Mouse (Mus musculus) megakaryocyte, embryonic 14.5 days (primary cell): Measurements from ENCODE around the gene Dpp8. TPM values are rescaled to one million over a fixed set of nuclear protein-coding genes. Genes with fewer than 3 reads are reported as not detected.
"Not testable (repeated sequence)": the region's sequence is repeated elsewhere in the genome, so short reads cannot be mapped to it uniquely, and the experiment has no call there.

ENCODE experiments used
- H3K27me3 ChIP-seq: replicated peaks from 2 replicates; pipeline ENCODE3; 2012; ENCODE audit warnings: inconsistent platforms
- H3K36me3 ChIP-seq: replicated peaks from 2 replicates; pipeline ENCODE3; 2012; ENCODE audit warnings: low read length, inconsistent platforms, mixed read lengths
- H3K4me1 ChIP-seq: 2 replicates; pipeline ENCODE4 v1.6.1; 2012; ENCODE audit warnings: inconsistent platforms
- H3K4me3 ChIP-seq: replicated peaks from 2 replicates; pipeline ENCODE3; 2012; ENCODE audit warnings: moderate library complexity, mild to moderate bottlenecking, inconsistent platforms
- H3K9me3 ChIP-seq: 2 replicates; pipeline ENCODE4 v1.6.1; 2012; ENCODE audit warnings: inconsistent platforms
- FLI1 ChIP-seq: IDR thresholded peaks from 2 replicates; pipeline ENCODE4 v1.6.1; 2012; ENCODE audit warnings: low read length, inconsistent platforms, mixed read lengths
- GATA1 ChIP-seq: IDR thresholded peaks from 3 replicates; pipeline ENCODE4 v1.6.1; 2012; ENCODE audit warnings: mixed read lengths, low read length, inconsistent platforms, borderline replicate concordance
- polyA plus RNA-seq: library from polyadenylated mRNA; stranded (reverse); fragments of >175 nt; gene quantifications from 2 replicates; pipeline ENCODE4 v1.2.3, GENCODE M21; 2012; ENCODE audit warnings: low replicate concordance; ENCODE audit not compliant: insufficient read depth

The Dpp8 gene
- 0.41 and 2.4 TPM in 2 replicates for polyA plus RNA-seq

DNA sequence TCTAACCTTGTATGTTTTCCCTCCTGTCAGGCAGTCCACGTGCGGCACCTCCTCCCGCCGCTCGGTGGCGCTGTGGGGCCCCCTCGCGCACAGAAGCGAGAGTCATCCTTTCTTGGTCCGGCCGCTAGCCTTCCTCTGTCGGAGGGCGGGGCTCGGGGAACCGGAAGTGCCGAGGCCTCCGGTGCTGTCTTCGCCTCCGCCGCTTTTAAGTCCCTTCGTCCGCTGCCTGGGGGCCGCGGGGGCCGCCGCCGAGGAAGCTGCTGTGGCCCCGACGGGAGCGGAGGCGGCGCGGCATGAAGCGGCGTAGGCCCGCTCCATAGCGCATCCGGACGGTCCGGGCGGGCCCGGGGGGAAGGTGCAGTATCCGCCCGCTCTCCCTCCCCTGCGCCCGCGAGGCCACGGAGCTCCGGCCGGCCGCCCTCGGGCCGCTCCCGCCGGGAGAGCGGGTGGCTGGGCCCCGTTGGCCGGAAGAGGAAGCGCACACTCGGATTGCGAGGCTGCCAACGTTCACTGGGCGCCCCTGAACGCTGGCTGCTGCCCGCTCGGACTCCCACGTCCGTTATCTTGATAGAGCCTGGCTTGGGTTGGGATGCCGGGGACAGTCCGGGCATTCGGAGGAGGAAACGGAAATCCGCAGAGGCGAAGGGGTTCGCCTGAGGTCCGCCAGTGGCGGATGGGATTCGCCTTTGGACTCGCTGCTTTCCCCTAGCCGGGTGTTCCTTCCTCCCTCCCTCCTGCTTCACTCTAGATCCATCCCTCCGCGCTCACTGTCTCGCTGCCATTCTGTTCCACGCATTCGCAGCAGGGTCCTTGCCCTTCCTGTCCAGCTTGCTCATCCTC lies at the start of gene Dpp8:
Gene Dpp8 (plus strand): TSS at position 146 of the 840 bp plus-strand sequence.
- peaks cover 38% of the 10 kb centered on the region for H3K36me3 ChIP-seq
- H3K4me3 ChIP-seq, result peak within 1 kb of the TSS; percentile 99
- TF ChIP-seq FLI1 (peak; percentile 36), GATA1 (peak; percentile 35; the same call in 1 of the 3 replicates)
- H3K9me3 ChIP-seq, result no peaks in the 10 kb centered on the region
- no peaks in the 10 kb centered on the region for H3K27me3 ChIP-seq
- peaks cover 34% of the 10 kb centered on the region for H3K4me1 ChIP-seq

GRCm38 (mm10) chr9:64985037-64985794 lies 47.0 kb upstream of the Dpp8 start:
- H3K27me3 ChIP-seq, result no peaks in the 10 kb centered on the region
- H3K4me1 ChIP-seq, result peaks cover 40% of the 10 kb centered on the region
- peaks cover 99% of the 10 kb centered on the region for H3K36me3 ChIP-seq
- no peaks in the 10 kb centered on the region for H3K9me3 ChIP-seq
- TF ChIP-seq GATA1, result no peak
- TF ChIP-seq FLI1, result no peak
- peak overlapping the region; percentile 76 for H3K4me3 ChIP-seq

DNA sequence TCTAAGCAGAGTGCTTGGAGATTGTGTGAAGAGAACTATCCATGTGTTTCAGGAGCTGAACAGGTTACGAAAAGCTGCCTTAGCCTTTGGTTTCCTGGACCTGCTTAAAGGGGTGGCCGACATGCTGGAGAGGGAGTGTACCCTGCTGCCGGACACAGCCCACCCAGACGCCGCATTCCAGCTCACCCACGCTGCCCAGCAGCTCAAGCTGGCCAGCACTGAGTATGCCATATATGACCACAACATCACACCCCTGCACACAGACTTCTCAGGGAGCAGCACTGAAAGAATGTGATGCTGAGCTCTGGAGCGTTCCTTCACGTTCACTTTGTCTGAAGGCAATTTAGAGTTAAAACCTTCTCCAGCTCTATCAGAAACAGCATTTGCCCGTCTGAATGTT lies 46.4 kb upstream of the Dpp8 start:
- no peaks in the 10 kb centered on the region for H3K9me3 ChIP-seq
- TF ChIP-seq GATA1 (no peak), FLI1 (no peak)
- peaks cover 99% of the 10 kb centered on the region for H3K36me3 ChIP-seq
- peaks cover 43% of the 10 kb centered on the region for H3K4me1 ChIP-seq
- no peak overlapping the region for H3K4me3 ChIP-seq
- no peaks in the 10 kb centered on the region for H3K27me3 ChIP-seq

- Histone ChIP-seq H3K27me3 (no peaks in the 10 kb centered on the region), H3K36me3 (peaks cover 97% of the 10 kb centered on the region), H3K9me3 (no peaks in the 10 kb centered on the region), H3K4me3 (no peak overlapping the region), H3K4me1 (peaks cover 42% of the 10 kb centered on the region)
- TF ChIP-seq FLI1 (no peak), GATA1 (no peak)
Observed at GRCm38 (mm10) chr9:64987651-64988050, 44.6 kb upstream of the Dpp8 start.

GRCm38 (mm10) chr9:64988443-64988842 lies 43.8 kb upstream of the Dpp8 start:
- Histone ChIP-seq H3K4me1 (peaks cover 44% of the 10 kb centered on the region), H3K27me3 (no peaks in the 10 kb centered on the region), H3K36me3 (peaks cover 96% of the 10 kb centered on the region), H3K9me3 (no peaks in the 10 kb centered on the region), H3K4me3 (no peak overlapping the region)
- TF ChIP-seq GATA1, result no peak
- TF ChIP-seq FLI1, result no peak

- no peaks in the 10 kb centered on the region for H3K9me3 ChIP-seq
- H3K4me3 ChIP-seq, result no peak overlapping the region
- peaks cover 44% of the 10 kb centered on the region for H3K4me1 ChIP-seq
- peaks cover 87% of the 10 kb centered on the region for H3K36me3 ChIP-seq
- no peak for TF ChIP-seq GATA1
- no peak for TF ChIP-seq FLI1
- H3K27me3 ChIP-seq, result no peaks in the 10 kb centered on the region
Observed at GRCm38 (mm10) chr9:64990291-64990690, 41.9 kb upstream of the Dpp8 start.

DNA sequence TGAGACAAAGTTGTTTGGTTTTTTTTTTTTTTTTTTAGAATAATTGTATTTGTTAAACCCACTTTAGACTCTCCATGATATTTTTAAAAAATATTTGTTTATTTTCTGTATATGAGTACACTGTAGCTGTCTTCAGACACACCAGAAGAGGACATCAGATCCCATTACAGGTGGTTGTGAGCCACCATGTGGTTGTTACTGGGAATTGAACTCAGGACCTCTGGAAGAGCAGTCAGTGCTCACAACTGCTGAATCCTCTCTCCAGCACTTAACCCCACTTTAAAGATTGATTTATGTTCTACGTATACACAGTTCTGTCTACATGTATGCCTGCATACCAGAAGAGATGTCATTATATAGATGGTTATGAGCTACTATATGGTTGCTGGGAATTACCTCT lies 36.8 kb upstream of the Dpp8 start:
- not testable (repeated sequence) for H3K9me3 ChIP-seq, H3K4me3 ChIP-seq, H3K27me3 ChIP-seq
- H3K36me3 ChIP-seq, result peaks cover 79% of the 10 kb centered on the region
- H3K4me1 ChIP-seq, result peaks cover 25% of the 10 kb centered on the region

DNA sequence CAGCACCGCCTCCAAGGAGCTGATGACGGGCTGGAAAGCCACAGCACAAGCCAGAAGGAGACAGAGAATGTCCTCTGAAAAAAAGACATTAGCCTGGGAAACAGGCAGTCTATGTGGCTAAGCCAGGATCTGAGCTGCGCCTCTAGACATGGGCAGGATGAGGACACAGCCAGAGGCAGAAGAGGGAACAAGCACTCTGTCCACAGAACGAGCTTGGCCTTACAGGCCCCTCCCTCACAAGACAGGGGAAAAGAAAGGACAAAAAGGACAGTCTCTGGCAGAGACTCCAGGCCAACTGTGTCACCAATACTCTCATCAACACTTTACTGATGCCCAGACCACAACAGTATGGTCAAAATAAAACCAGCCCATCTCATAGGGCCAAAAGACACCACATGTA lies 30.7 kb upstream of the Dpp8 start:
- no peak for TF ChIP-seq FLI1
- no peak for TF ChIP-seq GATA1
- H3K4me3 ChIP-seq, result no peak overlapping the region
- H3K4me1 ChIP-seq, result peaks cover 11% of the 10 kb centered on the region
- peaks cover 81% of the 10 kb centered on the region for H3K36me3 ChIP-seq
- no peaks in the 10 kb centered on the region for H3K27me3 ChIP-seq
- H3K9me3 ChIP-seq, result no peaks in the 10 kb centered on the region

DNA sequence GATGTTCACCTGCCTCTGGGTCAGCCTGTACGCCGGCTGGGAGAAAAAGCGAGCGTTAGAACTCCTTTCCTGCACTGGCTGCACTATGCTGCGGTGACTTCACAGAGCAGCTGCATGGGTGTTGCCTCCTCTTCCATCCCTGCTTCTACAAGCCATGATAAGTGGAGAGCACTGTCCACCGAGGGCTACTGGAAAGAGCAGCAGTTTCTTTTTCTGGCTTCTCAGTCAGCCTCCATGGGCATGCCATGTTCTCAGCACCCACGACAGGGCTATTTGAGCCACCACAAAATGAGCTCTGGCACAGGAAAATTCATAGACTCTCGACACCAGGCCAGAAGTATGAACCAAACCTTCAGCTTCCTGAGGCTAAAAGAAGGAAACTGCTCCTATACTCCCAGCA lies 26.5 kb upstream of the Dpp8 start:
- TF ChIP-seq GATA1 (no peak), FLI1 (no peak)
- Histone ChIP-seq H3K27me3 (no peaks in the 10 kb centered on the region), H3K36me3 (peaks cover 67% of the 10 kb centered on the region), H3K4me1 (peaks cover 19% of the 10 kb centered on the region), H3K4me3 (no peak overlapping the region), H3K9me3 (0 out of 2 replicates have a peak, but pooled peaks cover 4% of the 10 kb centered on the region)

GRCm38 (mm10) chr9:65010632-65011031 lies 21.6 kb upstream of the Dpp8 start:
- Histone ChIP-seq H3K36me3 (peaks cover 31% of the 10 kb centered on the region), H3K4me1 (peaks cover 39% of the 10 kb centered on the region), H3K9me3 (0 out of 2 replicates have a peak, but pooled peaks cover 4% of the 10 kb centered on the region), H3K27me3 (no peaks in the 10 kb centered on the region), H3K4me3 (no peak overlapping the region)
- no peak for TF ChIP-seq GATA1
- no peak for TF ChIP-seq FLI1
